Mouse (Mus musculus): Measurements from ENCODE around the gene Lrrn2. TPM values are rescaled to one million over a fixed set of nuclear protein-coding genes. Genes with fewer than 3 reads are reported as not detected.
"Not testable (repeated sequence)": the region's sequence is repeated elsewhere in the genome, so short reads cannot be mapped to it uniquely, and the experiment has no call there.

Gene Lrrn2
- polyA plus RNA-seq, 1 experiment = 0.49 TPM

DNA sequence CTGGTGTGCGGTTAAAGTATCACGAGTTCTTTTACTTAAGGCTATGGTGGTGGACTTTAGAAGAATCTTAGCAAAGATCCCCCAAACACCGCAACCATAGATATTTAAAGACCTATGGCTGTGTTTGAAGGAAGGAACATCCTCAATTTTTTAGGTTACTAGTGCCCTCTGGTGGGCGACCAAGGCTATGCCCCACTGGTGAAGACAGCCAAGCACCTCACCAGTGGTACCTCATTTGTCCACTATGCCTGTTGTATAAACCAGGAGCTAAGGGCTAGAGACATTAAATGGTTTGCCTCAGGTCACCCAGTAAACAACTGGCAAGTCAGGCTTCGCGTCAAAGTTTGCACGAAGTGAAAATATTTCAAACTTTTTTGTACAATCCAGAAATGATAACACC lies 102.7 kb downstream of the Lrrn2 start:
- Histone ChIP-seq H3K36me3 (ENCODE audit: control insufficient read depth, insufficient read depth, low read length) (no peaks in the 10 kb centered on the region; the same call in 1 of the 2 replicates), H3K4me1 (ENCODE audit: control insufficient read depth, insufficient read depth, low read length) (no peaks in the 10 kb centered on the region), H3K27ac (ENCODE audit: control insufficient read depth, insufficient read depth, low read depth, low read length) (no peak overlapping the region), H3K4me3 (ENCODE audit: control insufficient read depth, low read depth, low read length) (no peak overlapping the region), H3K27me3 (ENCODE audit: control insufficient read depth, insufficient read depth, low read length) (no peaks in the 10 kb centered on the region)
- TF ChIP-seq POLR2A (IDR thresholded peaks at IDR 0.05; ENCODE audit: control insufficient read depth, low read depth, low read length) (no peak), CTCF (IDR thresholded peaks at IDR 0.05; ENCODE audit: control insufficient read depth, insufficient read depth, insufficient replicate concordance, low read depth, low read length) (peak; percentile 48; the same call in 1 of the 2 replicates)

DNA sequence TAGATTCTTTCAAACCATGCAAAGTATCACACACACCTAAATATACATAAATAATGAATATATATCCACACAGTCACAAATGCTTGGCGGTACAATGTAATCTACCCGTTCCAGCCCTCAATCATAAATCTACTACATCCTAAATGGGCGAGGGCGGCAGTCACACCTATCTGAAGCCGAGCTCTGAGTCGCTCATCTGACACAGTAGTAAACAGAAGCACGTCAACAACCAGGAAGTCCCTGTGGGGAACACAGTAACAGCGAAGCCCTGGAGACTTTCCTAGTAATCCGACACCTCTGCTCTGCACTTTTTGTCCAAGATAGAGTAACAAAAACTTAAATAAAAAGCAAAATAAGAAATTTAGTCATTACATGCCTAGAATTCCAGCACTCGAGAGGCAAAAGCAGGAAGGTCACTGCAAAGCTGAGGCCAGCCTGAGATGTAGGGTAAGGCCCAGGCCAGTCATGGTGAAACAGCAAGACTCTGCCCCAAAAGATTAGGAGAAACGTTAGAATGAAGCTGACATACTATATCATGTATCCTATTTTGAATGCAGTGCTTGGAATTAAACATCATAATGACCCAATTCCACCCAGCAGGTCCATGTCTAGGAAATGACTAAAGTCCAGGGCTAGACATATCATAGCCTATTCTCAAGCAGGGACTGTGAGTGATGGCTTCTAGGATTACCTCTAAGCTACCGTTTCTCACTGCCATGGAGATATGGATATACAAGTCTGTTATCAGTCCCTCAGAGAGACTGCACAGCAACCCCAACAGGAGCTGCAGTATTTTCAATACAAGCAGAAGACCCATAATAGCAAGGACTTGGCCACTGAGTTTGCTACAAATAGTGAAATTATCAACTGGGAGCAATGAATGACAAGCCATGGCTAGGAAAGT lies 108.7 kb downstream of the Lrrn2 start:
- not testable (repeated sequence) for H3K36me3 ChIP-seq (ENCODE audit: control insufficient read depth, insufficient read depth, low read length); H3K4me1 ChIP-seq (ENCODE audit: control insufficient read depth, insufficient read depth, low read length); H3K4me3 ChIP-seq (ENCODE audit: control insufficient read depth, low read depth, low read length); H3K27me3 ChIP-seq (ENCODE audit: control insufficient read depth, insufficient read depth, low read length); H3K27ac ChIP-seq (ENCODE audit: control insufficient read depth, insufficient read depth, low read depth, low read length)

Other genes starting within 250 kb of the Lrrn2 start
- gene Nfasc, start 138.5 kb upstream of the Lrrn2 start, polyA plus RNA-seq (2012; rRNA removed) = 0.43 and 0.49 TPM in 2 replicates
- gene Mdm4, start 150.3 kb downstream of the Lrrn2 start, polyA plus RNA-seq (2012; rRNA removed) = 39.6 and 46.7 TPM in 2 replicates
- 1.1 and 1.3 TPM in 2 replicates for gene Pik3c2b, start 165.4 kb downstream of the Lrrn2 start, polyA plus RNA-seq (2012; rRNA removed)